Mouse (Mus musculus): ENCODE measurements around the gene Poldip3. TPM values are rescaled to one million over a fixed set of nuclear protein-coding genes. Genes with fewer than 3 reads are reported as not detected.

The Poldip3 gene
- polyA plus RNA-seq (2015; fragmentation: Nextera tagmentation; extraction: Ambion mirVana): 59.0 and 83.2 TPM in 2 replicates

DNA sequence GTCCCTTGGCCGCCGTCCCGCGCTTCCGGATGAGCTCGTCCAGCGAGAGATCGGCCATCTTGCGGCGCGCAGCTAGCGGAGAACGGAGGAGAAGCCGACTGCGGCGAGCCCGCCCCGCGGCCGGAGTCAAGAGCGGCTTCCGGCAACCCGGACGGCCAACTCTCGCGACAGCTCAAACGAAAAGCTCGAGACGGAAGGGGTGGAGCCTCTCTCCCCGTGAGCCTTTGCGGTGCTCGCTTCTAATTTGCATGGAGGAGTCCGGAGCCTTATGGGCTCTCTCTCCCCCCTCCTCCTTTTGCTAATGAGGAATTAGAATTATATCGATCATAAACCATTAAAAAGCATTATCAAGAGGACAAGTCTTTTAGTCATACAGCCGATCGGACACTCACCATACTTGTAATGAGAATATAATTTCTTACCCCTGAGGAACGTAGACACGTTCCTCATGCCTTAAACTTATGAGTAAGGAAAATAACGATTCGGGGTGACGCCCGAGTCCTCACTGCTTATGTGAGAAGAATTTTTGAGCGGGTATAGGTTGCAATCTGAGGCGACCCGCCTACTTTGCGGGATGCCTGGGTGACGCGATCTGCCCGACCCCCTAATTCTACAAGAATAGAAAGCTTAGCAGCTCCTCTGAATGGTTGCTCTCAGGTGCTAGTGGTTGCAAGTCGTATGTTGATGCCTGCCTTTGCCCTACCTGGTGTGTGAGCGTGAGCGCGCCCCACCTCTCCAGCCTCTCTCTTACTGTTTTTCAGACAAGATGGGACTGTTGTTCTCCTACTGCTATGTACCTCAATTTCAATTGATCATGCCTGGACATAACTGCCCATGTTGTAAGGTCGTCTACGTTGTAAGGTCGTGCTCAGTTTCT is at the start of gene Poldip3:
Gene Poldip3, minus strand, starts transcription at position 189 of the 877 bp plus-strand sequence.
- Histone ChIP-seq H3K36me3 (peaks cover 22% of the 10 kb centered on the region), H3K4me1 (replicated peaks) (peaks cover 17% of the 10 kb centered on the region), H3K4me3 (peak within 1 kb of the TSS; percentile 83), H3K27ac (peak within 1 kb of the TSS; percentile 98), H3K27me3 (no peaks in the 10 kb centered on the region), H3K4me2 (peak within 1 kb of the TSS; percentile 75), H3K9me3 (replicated peaks) (no peaks in the 10 kb centered on the region), H3K9ac (peak within 1 kb of the TSS; percentile 88)
- ATAC-seq (replicated peaks; ENCODE audit: insufficient number of reproducible peaks, insufficient read depth, low FRiP score, low read depth): peak; percentile 93
- under 1% methylated on average over 56 of the region's 56 CpGs for WGBS

DNA sequence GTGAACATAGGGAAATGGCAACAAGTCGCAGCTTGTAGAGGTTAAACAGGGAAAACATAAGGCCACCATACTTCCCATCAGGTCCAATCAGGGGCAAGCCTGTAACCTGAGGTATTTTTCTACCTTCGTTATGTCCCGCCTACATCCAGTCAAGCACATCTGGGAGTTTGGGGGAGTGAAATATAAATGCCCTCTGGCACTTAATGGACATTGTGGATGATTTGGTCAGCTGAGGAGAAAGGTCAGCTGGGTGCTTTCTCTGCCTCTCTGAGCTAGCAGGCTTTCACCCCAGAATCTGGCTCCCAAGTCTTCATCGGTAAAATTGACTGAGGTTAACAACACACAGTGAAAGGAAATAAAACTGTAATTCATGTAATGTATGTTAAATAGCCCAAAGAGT is 44.2 kb upstream of the Poldip3 start:
- Histone ChIP-seq H3K4me2 (no peak overlapping the region), H3K9me3 (replicated peaks) (no peaks in the 10 kb centered on the region), H3K4me3 (no peak overlapping the region), H3K36me3 (no peaks in the 10 kb centered on the region), H3K27ac (no peak overlapping the region), H3K9ac (no peak overlapping the region), H3K27me3 (no peaks in the 10 kb centered on the region), H3K4me1 (replicated peaks) (no peaks in the 10 kb centered on the region)
- no peak for ATAC-seq (replicated peaks; ENCODE audit: insufficient number of reproducible peaks, insufficient read depth, low FRiP score, low read depth)
- WGBS: 84% methylated on average over 4 of the region's 4 CpGs

DNA sequence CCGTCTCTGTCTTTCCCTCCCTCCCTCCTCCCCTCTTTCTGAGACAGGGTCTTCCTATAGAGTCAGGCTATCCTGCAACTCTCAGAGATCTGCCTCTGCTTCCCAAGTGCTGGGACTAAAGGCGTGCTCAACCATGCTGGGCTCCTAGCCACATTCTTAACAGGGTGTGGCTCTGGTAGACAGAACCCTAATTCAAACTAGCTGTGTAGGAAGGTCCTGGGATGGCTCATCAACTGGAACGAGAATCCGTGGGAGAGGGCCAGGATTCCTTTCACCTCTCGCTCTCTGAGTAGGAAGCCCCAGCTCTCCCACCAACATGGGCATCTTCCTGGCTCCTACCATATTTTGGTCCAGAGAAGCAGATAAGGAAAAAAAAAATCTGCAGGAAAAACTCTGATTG is 33.2 kb upstream of the Poldip3 start:
- Histone ChIP-seq H3K4me3 (no peak overlapping the region), H3K4me1 (replicated peaks) (0 out of 2 replicates have a peak, but pooled peaks cover 2% of the 10 kb centered on the region), H3K9ac (no peak overlapping the region), H3K27ac (no peak overlapping the region), H3K9me3 (replicated peaks) (no peaks in the 10 kb centered on the region), H3K36me3 (no peaks in the 10 kb centered on the region), H3K27me3 (no peaks in the 10 kb centered on the region), H3K4me2 (no peak overlapping the region)
- WGBS: 45% methylated on average over 5 of the region's 5 CpGs
- ATAC-seq (replicated peaks; ENCODE audit: insufficient number of reproducible peaks, insufficient read depth, low FRiP score, low read depth): no peak

DNA sequence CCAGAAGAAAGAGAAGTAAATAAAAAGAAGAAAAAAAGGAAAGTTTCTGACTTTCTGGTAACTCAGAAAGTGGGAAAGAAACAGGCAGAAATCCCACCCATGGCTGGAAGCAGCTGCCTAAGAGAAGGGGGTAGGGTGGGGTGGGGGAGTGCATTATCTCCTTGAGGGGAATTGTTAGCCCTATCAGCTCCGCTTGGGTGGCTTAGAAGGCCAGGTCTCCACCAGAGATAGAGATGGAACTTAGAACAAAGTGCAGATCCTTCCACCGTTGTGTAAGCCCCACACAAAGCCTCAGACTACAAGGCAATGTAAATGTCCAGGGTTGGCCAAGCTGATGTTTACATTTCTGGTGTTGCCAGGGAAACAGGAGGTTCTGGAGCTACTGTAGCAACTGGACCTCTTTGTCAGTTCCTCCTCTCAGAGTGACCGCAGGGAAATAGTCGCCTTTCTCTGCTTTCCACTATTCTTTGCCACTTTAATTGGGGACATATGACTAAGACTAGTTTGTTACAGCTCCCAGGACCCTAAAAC is 32.7 kb upstream of the Poldip3 start:
- no peak for ATAC-seq (replicated peaks; ENCODE audit: insufficient number of reproducible peaks, insufficient read depth, low FRiP score, low read depth)
- 0 out of 2 replicates have a peak, but pooled peaks cover 2% of the 10 kb centered on the region for H3K4me1 ChIP-seq (replicated peaks)
- 43% methylated on average over 4 of the region's 4 CpGs for WGBS

DNA sequence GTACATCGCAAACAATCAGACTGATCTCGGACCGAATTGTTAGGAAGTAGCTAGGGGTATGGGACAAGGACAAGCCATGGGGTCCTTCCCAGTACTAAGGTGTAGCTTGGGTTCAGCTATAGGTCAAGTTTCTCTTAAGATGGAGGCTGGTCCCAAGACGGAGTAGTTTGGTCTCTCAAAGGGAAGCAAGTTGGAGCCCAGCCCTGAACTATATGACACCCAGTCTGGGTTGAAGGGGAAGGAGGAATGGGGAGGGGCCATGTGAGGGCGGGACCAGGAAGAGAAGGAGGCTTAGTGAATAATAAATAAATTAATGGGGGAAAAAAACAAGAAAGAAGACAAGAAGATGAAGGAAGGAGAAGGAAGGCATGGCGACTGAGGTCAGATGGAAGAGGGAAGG is 30.8 kb upstream of the Poldip3 start:
- no peak overlapping the region for H3K9ac ChIP-seq
- no peaks in the 10 kb centered on the region for H3K36me3 ChIP-seq
- no peak overlapping the region for H3K4me3 ChIP-seq
- no peaks in the 10 kb centered on the region for H3K9me3 ChIP-seq (replicated peaks)
- no peak overlapping the region for H3K27ac ChIP-seq
- no peak for ATAC-seq (replicated peaks; ENCODE audit: insufficient number of reproducible peaks, insufficient read depth, low FRiP score, low read depth)
- 80% methylated on average over 6 of the region's 6 CpGs for WGBS
- no peaks in the 10 kb centered on the region for H3K27me3 ChIP-seq
- H3K4me2 ChIP-seq: no peak overlapping the region
- 0 out of 2 replicates have a peak, but pooled peaks cover 2% of the 10 kb centered on the region for H3K4me1 ChIP-seq (replicated peaks)

More for the DNA sequence above, 32.7 kb upstream of the Poldip3 start:
- no peak overlapping the region for H3K4me3 ChIP-seq
- no peaks in the 10 kb centered on the region for H3K27me3 ChIP-seq
- no peak overlapping the region for H3K27ac ChIP-seq
- no peak overlapping the region for H3K4me2 ChIP-seq
- no peak overlapping the region for H3K9ac ChIP-seq
- H3K9me3 ChIP-seq (replicated peaks): no peaks in the 10 kb centered on the region
- no peaks in the 10 kb centered on the region for H3K36me3 ChIP-seq

DNA sequence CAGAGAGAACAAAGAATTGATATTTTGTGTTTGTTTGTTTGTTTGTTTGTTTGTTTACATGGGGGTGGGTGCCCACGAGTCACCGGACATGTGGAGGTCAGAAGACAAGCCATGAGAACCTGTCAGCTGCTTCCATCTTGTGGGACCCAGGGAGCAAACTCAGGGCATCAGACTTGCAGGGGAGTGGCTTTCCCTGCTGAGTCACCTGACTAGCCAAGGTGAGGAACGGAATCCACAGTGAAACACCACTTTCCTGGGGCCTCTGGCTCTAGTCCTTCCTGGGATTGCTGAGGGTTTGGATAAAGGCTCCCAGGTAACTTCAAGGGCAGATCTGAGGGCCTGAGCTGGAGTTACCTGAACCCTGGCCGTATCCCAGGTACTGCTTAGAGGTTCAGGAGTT is 27.5 kb upstream of the Poldip3 start:
- WGBS: 78% methylated on average over 4 of the region's 4 CpGs
- H3K4me3 ChIP-seq: no peak overlapping the region
- ATAC-seq (replicated peaks; ENCODE audit: insufficient number of reproducible peaks, insufficient read depth, low FRiP score, low read depth): no peak

DNA sequence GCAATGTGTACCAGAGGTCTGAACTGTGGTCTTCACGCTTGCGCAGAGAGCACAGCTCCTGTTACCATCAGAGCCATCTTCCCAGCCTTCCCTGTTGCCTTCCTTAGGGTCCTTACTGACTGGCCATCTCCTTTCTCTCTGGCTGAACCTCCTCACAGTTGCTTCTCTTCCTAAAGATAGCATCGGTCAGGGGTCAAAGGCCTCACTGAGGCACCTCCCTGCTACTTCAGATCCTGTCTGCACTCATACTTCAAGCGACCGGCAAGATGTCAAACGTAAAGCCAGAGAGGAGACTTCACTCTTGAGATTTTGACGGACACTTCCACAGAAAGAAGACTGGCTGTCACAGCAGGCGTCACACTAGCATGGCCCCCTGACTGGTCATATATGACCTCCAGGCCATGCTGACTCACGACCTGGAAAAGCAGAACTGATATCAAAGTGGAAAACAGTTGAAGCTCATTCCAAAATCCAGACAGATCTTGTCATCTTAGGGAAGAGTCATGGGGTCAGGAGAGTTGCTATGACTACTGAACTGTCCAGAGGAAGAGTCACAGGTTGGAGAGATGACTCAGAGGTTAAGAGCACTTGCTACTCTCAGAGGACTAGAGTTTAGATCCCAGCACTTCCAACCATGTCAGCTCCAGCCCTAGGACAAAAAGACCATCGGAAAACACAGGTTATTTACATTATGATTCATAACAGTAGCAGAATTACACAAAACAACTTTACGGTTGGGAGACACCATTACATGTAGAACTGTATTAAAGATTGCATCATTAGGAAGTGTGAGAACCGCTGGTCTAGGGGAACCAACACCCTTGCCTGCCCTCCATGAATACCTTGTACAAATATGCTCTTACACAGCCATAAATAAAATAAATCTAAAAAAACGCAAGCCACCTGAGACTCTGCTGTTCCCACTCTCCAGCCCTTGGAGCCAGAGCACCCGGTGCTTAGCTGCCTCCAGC is 25.0 kb upstream of the Poldip3 start:
- no peak for ATAC-seq (replicated peaks; ENCODE audit: insufficient number of reproducible peaks, insufficient read depth, low FRiP score, low read depth)
- Histone ChIP-seq H3K27ac (no peak overlapping the region), H3K4me2 (no peak overlapping the region), H3K9ac (no peak overlapping the region), H3K9me3 (replicated peaks) (no peaks in the 10 kb centered on the region), H3K27me3 (no peaks in the 10 kb centered on the region), H3K4me3 (no peak overlapping the region), H3K36me3 (no peaks in the 10 kb centered on the region), H3K4me1 (replicated peaks) (peaks cover 28% of the 10 kb centered on the region)
- 76% methylated on average over 14 of the region's 14 CpGs for WGBS

More for the DNA sequence above, 27.5 kb upstream of the Poldip3 start:
- no peak overlapping the region for H3K4me2 ChIP-seq
- no peak overlapping the region for H3K9ac ChIP-seq
- no peaks in the 10 kb centered on the region for H3K36me3 ChIP-seq
- no peak overlapping the region for H3K27ac ChIP-seq
- no peaks in the 10 kb centered on the region for H3K27me3 ChIP-seq
- no peaks in the 10 kb centered on the region for H3K9me3 ChIP-seq (replicated peaks)
- H3K4me1 ChIP-seq (replicated peaks): peaks cover 5% of the 10 kb centered on the region

DNA sequence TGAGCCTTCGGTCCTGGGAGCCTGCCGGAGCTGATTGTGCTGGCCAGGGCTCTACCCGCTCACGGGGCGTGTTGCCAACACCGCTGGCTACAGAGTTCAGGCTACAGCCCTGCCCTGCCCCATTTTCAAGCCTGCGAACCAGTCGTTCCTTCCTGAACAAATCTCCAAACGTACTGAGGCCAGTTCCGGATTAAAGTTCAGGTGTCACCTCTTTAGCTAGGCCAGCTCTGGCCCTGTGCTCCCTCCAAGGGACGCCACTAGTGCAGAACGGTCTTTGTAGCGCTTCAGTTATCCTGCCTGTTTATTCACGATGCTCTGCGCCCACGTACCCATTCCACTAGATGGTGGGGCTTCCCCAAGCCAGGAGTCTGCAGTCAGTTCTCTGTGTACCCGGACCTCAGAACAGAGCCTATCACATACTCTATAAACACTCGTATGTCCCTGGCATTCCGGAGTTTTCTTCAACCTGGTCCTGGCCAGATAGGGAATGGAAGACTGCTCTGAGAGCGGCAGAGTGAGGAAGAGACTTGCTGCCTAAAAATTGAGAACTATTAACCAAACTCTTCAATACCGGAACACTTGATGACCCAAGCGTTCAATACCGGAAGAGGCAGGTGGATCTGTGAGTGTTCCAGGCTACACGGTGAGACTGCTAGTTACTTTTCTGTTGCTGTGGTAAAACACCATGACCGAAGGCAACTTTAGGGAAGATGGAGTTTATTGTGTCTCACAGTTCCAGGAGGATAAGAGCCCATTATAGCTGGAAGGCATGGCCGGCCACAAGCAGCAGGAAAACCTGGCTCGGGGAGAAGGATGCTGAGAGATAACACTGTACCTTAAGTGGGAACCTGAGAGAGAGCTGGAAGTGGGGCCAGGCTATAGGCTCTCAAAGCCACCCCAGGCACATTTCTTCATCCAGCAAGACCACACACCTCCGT is 23.6 kb upstream of the Poldip3 start, which contains the start of gene Cyb5r3:
Gene Cyb5r3, minus strand, starts transcription at position 101 of the 938 bp plus-strand sequence.
- no peaks in the 10 kb centered on the region for H3K27me3 ChIP-seq
- H3K27ac ChIP-seq: peak within 1 kb of the TSS; percentile 84
- no peaks in the 10 kb centered on the region for H3K9me3 ChIP-seq (replicated peaks)
- 30% methylated on average over 28 of the region's 28 CpGs for WGBS
- no peaks in the 10 kb centered on the region for H3K36me3 ChIP-seq
- H3K4me1 ChIP-seq (replicated peaks): peaks cover 28% of the 10 kb centered on the region
- ATAC-seq (replicated peaks; ENCODE audit: insufficient number of reproducible peaks, insufficient read depth, low FRiP score, low read depth): peak; percentile 30; the same call in 1 of the 2 replicates
- H3K4me2 ChIP-seq: peak within 1 kb of the TSS; percentile 88
- peak within 1 kb of the TSS; percentile 71 for H3K4me3 ChIP-seq
- peak within 1 kb of the TSS; percentile 79 for H3K9ac ChIP-seq

DNA sequence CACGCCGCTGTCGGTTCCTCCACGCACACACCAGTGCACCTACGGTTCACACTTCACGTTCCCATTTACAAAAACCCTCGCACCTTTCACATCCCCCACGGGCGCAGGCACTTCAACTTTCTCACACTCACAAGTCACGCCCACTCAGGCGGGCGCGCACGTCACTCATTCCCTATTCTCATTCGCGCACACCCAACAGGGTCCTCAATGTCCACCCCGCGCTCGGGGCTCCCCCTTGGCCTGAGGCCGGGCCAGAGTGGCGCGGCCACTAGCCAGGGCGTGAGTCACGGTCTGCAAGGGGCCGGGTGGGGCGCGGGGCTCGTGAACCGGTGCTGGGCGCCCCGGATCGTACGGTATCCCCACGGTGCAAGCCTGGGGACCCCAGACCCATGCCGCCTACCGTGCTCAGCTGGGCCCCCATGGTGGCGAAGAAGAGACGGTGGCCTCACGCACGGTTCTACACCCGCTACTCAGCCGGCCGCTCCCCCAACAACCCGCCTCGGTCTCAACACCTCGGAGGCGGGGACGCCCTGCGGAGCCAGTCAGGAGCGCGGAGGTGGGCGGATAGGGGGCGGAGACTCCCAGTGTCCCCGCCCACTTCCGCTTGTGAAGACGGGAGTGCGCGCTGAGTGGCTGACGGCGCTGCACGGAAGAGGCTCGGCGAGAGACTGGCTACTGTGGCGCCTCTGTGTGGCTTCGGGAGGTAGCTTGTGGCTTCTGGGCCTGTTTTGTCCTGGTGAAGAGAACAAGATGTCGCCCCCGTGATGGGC is 22.7 kb upstream of the Poldip3 start:
- Histone ChIP-seq H3K27me3 (no peaks in the 10 kb centered on the region), H3K36me3 (no peaks in the 10 kb centered on the region), H3K4me2 (peak overlapping the region; percentile 88), H3K9me3 (replicated peaks) (no peaks in the 10 kb centered on the region), H3K9ac (peak overlapping the region; percentile 79), H3K4me1 (replicated peaks) (peaks cover 35% of the 10 kb centered on the region), H3K27ac (peak overlapping the region; percentile 84), H3K4me3 (peak overlapping the region; percentile 71)
- ATAC-seq (replicated peaks; ENCODE audit: insufficient number of reproducible peaks, insufficient read depth, low FRiP score, low read depth): peak; percentile 96
- WGBS: under 1% methylated on average over 67 of the region's 67 CpGs
